Mouse (Mus musculus) kidney, adult 2 months (tissue): ENCODE measurements around the gene Mog. TPM values are rescaled to one million over a fixed set of nuclear protein-coding genes. Genes with fewer than 3 reads are reported as not detected.
"Not testable (repeated sequence)": the region's sequence is repeated elsewhere in the genome, so short reads cannot be mapped to it uniquely, and the experiment has no call there.

Experiments used
- DNase-seq: peaks from one replicate; pipeline ENCODE4 v3.0.0; 2021
- H3K27ac ChIP-seq: fragments of 200-500 bp; 2 replicates; pipeline ENCODE4 v1.5.1; 2012; ENCODE audit warnings: low read depth, low read length, control low read depth, inconsistent platforms; ENCODE audit not compliant: insufficient read depth
- H3K27me3 ChIP-seq: fragments of 200-500 bp; replicated peaks from 2 replicates; pipeline ENCODE4 v1.6.1; 2012; ENCODE audit warnings: mild to moderate bottlenecking, moderate library complexity, low read length, inconsistent platforms; ENCODE audit not compliant: control insufficient read depth, insufficient read depth
- H3K36me3 ChIP-seq: fragments of 200-500 bp; 2 replicates; pipeline ENCODE4 v1.6.1; 2012; ENCODE audit warnings: mild to moderate bottlenecking, moderate library complexity, low read length, inconsistent platforms; ENCODE audit not compliant: control insufficient read depth, insufficient read depth
- H3K4me1 ChIP-seq: fragments of 200-500 bp; 2 replicates; pipeline ENCODE4 v1.6.1; 2011; ENCODE audit warnings: low read length; ENCODE audit not compliant: control insufficient read depth, insufficient read depth
- H3K4me3 ChIP-seq: fragments of 200-500 bp; 2 replicates; pipeline ENCODE4 v1.5.1; 2011; ENCODE audit warnings: mild to moderate bottlenecking, low read depth, low read length, control low read depth; ENCODE audit not compliant: insufficient read depth
- CTCF ChIP-seq: fragments of 200-500 bp; conservative IDR thresholded peaks from 2 replicates; pipeline ENCODE4 v1.5.1; 2011; ENCODE audit warnings: low read depth, mild to moderate bottlenecking, control low read depth, low read length, moderate library complexity, mixed read lengths; ENCODE audit not compliant: insufficient read depth, insufficient read length
- POLR2A ChIP-seq: fragments of 200-500 bp; IDR thresholded peaks from one replicate; pipeline ENCODE4 v1.6.1; 2011; ENCODE audit warnings: low read depth, low read length, control low read depth
- WGBS: fragments of 180-500 bp; shearing (Covaris S2); methylation state at CpG from one replicate; pipeline ENCODE4 v1.1.7; 2018; 5-methylcytosine and 5-hydroxymethylcytosine counted together
- polyA plus RNA-seq: library from polyadenylated mRNA; depleted of rRNA; stranded (reverse); fragments of >200 nt; gene quantifications from 2 replicates; pipeline ENCODE4 v1.2.3, GENCODE M21; 2012

Mog gene
- polyA plus RNA-seq, 1 experiment: not detected

GRCm38 (mm10) chr17:37026425-37026824, 3.2 kb upstream of the Mog start:
- DNase-seq: no peak
- Histone ChIP-seq H3K27ac (no peak overlapping the region), H3K36me3 (no peaks in the 10 kb centered on the region), H3K27me3 (no peaks in the 10 kb centered on the region), H3K4me1 (no peaks in the 10 kb centered on the region), H3K4me3 (no peak overlapping the region)
- WGBS: 80% methylated on average over 2 of the region's 2 CpGs
- TF ChIP-seq CTCF (no peak), POLR2A (no peak)

DNA sequence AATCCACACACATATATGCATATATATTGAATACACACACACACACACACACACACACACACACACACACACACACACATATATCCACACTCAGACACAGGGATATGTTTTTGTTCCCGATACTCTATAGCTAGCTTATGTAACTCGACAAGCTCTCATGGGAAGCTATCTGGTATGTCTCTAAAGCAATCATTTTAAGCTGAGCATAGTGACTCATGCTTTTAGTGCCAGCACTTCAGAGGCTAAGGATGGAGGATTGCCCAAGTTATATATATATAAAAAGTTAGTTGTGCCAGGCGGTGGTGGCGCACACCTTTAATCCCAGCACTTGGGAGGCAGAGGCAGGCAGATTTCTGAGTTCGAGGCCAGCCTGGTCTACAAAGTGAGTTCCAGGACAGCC, 4.0 kb downstream of the Mog start:
- not testable (repeated sequence) for DNase-seq, H3K27me3 ChIP-seq, H3K27ac ChIP-seq, H3K36me3 ChIP-seq, H3K4me3 ChIP-seq, H3K4me1 ChIP-seq
- WGBS: 92% methylated on average over 5 of the region's 5 CpGs

GRCm38 (mm10) chr17:37018328-37018727, 4.9 kb downstream of the Mog start:
- no peaks in the 10 kb centered on the region for H3K4me1 ChIP-seq
- WGBS: 70% methylated on average over 3 of the region's 3 CpGs
- H3K27ac ChIP-seq: no peak overlapping the region
- DNase-seq: no peak
- no peaks in the 10 kb centered on the region for H3K36me3 ChIP-seq
- no peak for TF ChIP-seq POLR2A
- no peak for TF ChIP-seq CTCF
- no peaks in the 10 kb centered on the region for H3K27me3 ChIP-seq
- H3K4me3 ChIP-seq: no peak overlapping the region

GRCm38 (mm10) chr17:37016333-37016732, 6.9 kb downstream of the Mog start:
- Histone ChIP-seq H3K4me3 (no peak overlapping the region), H3K4me1 (no peaks in the 10 kb centered on the region), H3K36me3 (no peaks in the 10 kb centered on the region), H3K27me3 (no peaks in the 10 kb centered on the region), H3K27ac (no peak overlapping the region)
- TF ChIP-seq POLR2A (no peak), CTCF (no peak)
- DNase-seq: no peak

- no peak overlapping the region for H3K4me3 ChIP-seq
- no peak overlapping the region for H3K27ac ChIP-seq
- H3K27me3 ChIP-seq: no peaks in the 10 kb centered on the region
- peaks cover 4% of the 10 kb centered on the region; the same call in 1 of the 2 replicates for H3K4me1 ChIP-seq
- DNase-seq: no peak
- WGBS: 70% methylated on average over 5 of the region's 5 CpGs
- TF ChIP-seq CTCF: no peak
- TF ChIP-seq POLR2A: no peak
- H3K36me3 ChIP-seq: no peaks in the 10 kb centered on the region
Measured at GRCm38 (mm10) chr17:37012141-37012540, 11.1 kb downstream of the Mog start.

- H3K4me3 ChIP-seq: no peak overlapping the region
- no peak overlapping the region for H3K27ac ChIP-seq
- no peak for DNase-seq
- H3K27me3 ChIP-seq: no peaks in the 10 kb centered on the region
- H3K4me1 ChIP-seq: peaks cover 4% of the 10 kb centered on the region; the same call in 1 of the 2 replicates
- H3K36me3 ChIP-seq: no peaks in the 10 kb centered on the region
- WGBS: 84% methylated on average over 3 of the region's 3 CpGs
- no peak for TF ChIP-seq POLR2A
- no peak for TF ChIP-seq CTCF
Measured at GRCm38 (mm10) chr17:37011719-37012118, 11.5 kb downstream of the Mog start.

DNA sequence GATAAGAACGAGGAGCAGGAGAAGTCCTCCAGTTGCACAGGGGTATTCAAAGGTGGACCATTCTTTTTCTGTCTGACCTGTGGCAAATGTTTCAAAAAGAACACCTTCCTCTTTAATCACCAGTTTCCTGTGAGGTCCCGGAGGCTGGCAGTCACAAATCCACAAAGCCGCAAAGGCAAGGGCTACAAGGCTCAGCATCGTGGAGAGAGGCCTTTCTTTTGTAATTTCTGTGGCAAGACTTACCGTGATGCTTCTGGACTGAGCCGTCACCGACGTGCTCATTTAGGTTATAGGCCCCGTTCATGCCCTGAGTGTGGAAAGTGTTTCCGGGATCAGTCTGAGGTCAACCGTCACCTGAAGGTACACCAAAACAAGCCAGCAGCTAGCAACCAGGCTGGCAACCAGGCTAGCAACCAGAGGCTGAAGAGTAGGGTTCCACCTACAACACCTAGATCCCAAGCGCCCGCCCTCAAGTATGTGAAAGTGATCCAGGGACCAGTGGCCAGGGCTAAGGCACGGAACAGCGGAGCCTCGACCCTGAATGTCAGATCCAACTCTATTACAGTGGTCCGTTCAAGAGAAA, 13.6 kb downstream of the Mog start:
- H3K36me3 ChIP-seq: no peaks in the 10 kb centered on the region
- no peak for TF ChIP-seq CTCF
- no peak for TF ChIP-seq POLR2A
- H3K4me3 ChIP-seq: no peak overlapping the region
- WGBS: 91% methylated on average over 17 of the region's 17 CpGs
- no peaks in the 10 kb centered on the region for H3K27me3 ChIP-seq
- no peak for DNase-seq
- no peak overlapping the region for H3K27ac ChIP-seq
- H3K4me1 ChIP-seq: peaks cover 4% of the 10 kb centered on the region; the same call in 1 of the 2 replicates

DNA sequence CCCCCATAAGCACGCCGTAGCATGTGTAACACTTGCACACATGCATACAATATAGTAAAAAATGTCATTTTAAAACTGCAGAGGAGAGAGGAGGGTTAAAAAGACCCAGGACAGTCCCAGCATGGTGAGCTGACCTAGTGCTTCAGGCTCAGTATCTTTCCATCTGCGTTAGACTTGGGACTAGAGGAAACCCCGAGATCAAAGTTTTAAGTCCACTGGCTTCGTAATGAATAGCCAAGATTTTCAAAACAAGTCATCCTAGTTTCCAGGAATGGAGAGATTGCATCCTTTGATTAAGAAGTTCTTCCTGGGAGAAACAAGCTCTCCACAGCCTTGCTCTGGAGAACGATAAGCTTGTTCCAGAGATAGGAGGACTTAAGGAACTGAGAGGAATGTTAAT, 15.0 kb downstream of the Mog start:
- peaks cover 4% of the 10 kb centered on the region; the same call in 1 of the 2 replicates for H3K4me1 ChIP-seq
- TF ChIP-seq POLR2A (no peak), CTCF (no peak)
- 70% methylated on average over 6 of the region's 6 CpGs for WGBS

More for the DNA sequence above, 15.0 kb downstream of the Mog start:
- peak; percentile 69 for DNase-seq
- Histone ChIP-seq H3K27ac (no peak overlapping the region), H3K4me3 (no peak overlapping the region), H3K36me3 (no peaks in the 10 kb centered on the region), H3K27me3 (no peaks in the 10 kb centered on the region)
